In the genomic region with DNA sequence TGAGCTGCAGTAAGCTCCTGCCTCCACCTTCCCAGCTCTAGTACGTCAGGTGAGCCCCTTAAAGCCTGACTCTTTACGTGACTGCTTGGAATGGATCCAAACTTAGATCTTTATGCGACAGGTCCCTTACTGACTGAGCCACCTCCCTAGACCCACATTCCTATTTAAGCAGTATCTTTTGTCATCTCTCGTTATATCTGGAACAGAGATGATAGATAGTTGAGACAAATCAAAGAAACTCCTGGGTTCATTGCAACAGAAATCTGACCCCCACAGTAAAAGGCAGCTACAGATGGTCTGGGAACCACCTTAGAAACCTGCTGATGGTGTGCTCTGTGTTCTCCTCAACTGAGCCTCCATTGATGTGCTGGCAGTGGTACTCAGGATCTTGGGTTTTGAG, we compare ENCODE assay signal across 24 mouse cellular contexts. TPM values are rescaled to one million over a fixed set of nuclear protein-coding genes. Genes with fewer than 3 reads are reported as not detected.
A peak's percentile ranks its signal among the peaks of the same experiment; 100 is the strongest.
DNase-seq lines count a peak whose midpoint lies in the region; ATAC-seq and TF ChIP-seq lines count a peak whose summit lies in the region.
"Had no signal": no experiment of that assay in that cellular context is flagged by ENCODE, and none has a peak within 500 bp of the region (broad histone marks: within the 10 kb centered on the region; RNA-seq: fewer than 3 reads in every experiment).

No protein-coding gene starts in this region.

- no peak for ATAC-seq in heart, embryonic 12.5 days (ENCODE audit: insufficient number of reproducible peaks, low FRiP score)
- ATAC-seq: forebrain, embryonic 13.5 days; forebrain, embryonic 15.5 days; forebrain, postnatal 0 days; Patski had no signal

- H3K9ac ChIP-seq in heart, embryonic 12.5 days, result no peak overlapping the region
- H3K9ac ChIP-seq: embryonic facial prominence, embryonic 12.5 days; forebrain, embryonic 13.5 days; forebrain, embryonic 15.5 days; forebrain, postnatal 0 days had no signal

- 79% methylated on average over 4 of the region's 4 CpGs for WGBS in heart, embryonic 12.5 days
- 81% methylated on average over 4 of the region's 4 CpGs for WGBS in spleen, adult 2 months

- no peaks in the 10 kb centered on the region for H3K27me3 ChIP-seq in heart, embryonic 12.5 days (replicated peaks)
- H3K27me3 ChIP-seq in spleen, adult 2 months (ENCODE audit: control insufficient read depth, insufficient read depth, low read length), result no peaks in the 10 kb centered on the region
- H3K27me3 ChIP-seq: CH12.LX; embryonic facial prominence, embryonic 12.5 days; forebrain, embryonic 13.5 days; forebrain, embryonic 15.5 days had no signal

- peak; percentile 52 for DNase-seq in heart, adult 11 months
- DNase-seq in spleen, adult 2 months (ENCODE audit: low read depth in 1 of 2, low spot score in 2 of 2), result no peak
- no peak for DNase-seq in spleen, postnatal 14 days (ENCODE audit: low spot score in 2 of 2)
- DNase-seq in thymus, postnatal 25 days, result peak; percentile 42
- no peak for DNase-seq in thymus, postnatal 14 days
- DNase-seq in induced T-regulatory cell, adult 2 months (ENCODE audit: low read depth), result peak; percentile 77
- DNase-seq in right cerebral cortex, postnatal 14 days, result no peak
- DNase-seq: adrenal gland, adult 8-10 months; adrenal gland, postnatal 14 days; adrenal gland, postnatal 36 days; cerebellum, adult 11-12 months; cerebellum, adult 2 months; cerebellum, adult 9-10 months; cerebellum, postnatal 10 days; cerebellum, postnatal 25 days; forebrain, postnatal 0 days had no signal

- H3K4me1 ChIP-seq in heart, embryonic 12.5 days (replicated peaks), result peaks cover 10% of the 10 kb centered on the region
- H3K4me1 ChIP-seq in spleen, adult 2 months (ENCODE audit: control insufficient read depth, insufficient read depth, insufficient read length), result peaks cover 8% of the 10 kb centered on the region
- H3K4me1 ChIP-seq: embryonic facial prominence, embryonic 10.5 days; embryonic facial prominence, embryonic 12.5 days; forebrain, embryonic 13.5 days; forebrain, embryonic 15.5 days had no signal

- no peaks in the 10 kb centered on the region for H3K36me3 ChIP-seq in heart, embryonic 12.5 days
- no peaks in the 10 kb centered on the region for H3K36me3 ChIP-seq in spleen, adult 2 months (ENCODE audit: control insufficient read depth, insufficient read depth, low read length)
- H3K36me3 ChIP-seq: embryonic facial prominence, embryonic 10.5 days; embryonic facial prominence, embryonic 12.5 days; forebrain, embryonic 15.5 days; G1E had no signal

- TF ChIP-seq POLR2A in spleen, adult 2 months (IDR thresholded peaks at IDR 0.05; ENCODE audit: low read depth, low read length), result no peak

- no peak overlapping the region for H3K4me3 ChIP-seq in heart, embryonic 12.5 days
- H3K4me3 ChIP-seq in spleen, adult 2 months (ENCODE audit: extremely low read depth, insufficient read depth, insufficient read length), result no peak overlapping the region
- H3K4me3 ChIP-seq: embryonic facial prominence, embryonic 10.5 days; embryonic facial prominence, embryonic 12.5 days; forebrain, embryonic 13.5 days; forebrain, embryonic 15.5 days had no signal

- H3K4me2 ChIP-seq in heart, embryonic 12.5 days, result no peak overlapping the region
- H3K4me2 ChIP-seq: embryonic facial prominence, embryonic 12.5 days; forebrain, embryonic 13.5 days; forebrain, embryonic 15.5 days had no signal

- no peaks in the 10 kb centered on the region for H3K9me3 ChIP-seq in heart, embryonic 12.5 days (replicated peaks)
- H3K9me3 ChIP-seq: embryonic facial prominence, embryonic 10.5 days; embryonic facial prominence, embryonic 12.5 days; forebrain, embryonic 13.5 days; forebrain, embryonic 15.5 days; G1E had no signal

- TF ChIP-seq CTCF in spleen, adult 2 months (IDR thresholded peaks at IDR 0.05; ENCODE audit: extremely low read depth, insufficient read depth, insufficient read length, insufficient replicate concordance), result no peak

- H3K27ac ChIP-seq in heart, embryonic 12.5 days (ENCODE audit: poor library complexity, severe bottlenecking), result no peak overlapping the region
- H3K27ac ChIP-seq in spleen, adult 2 months (ENCODE audit: insufficient read depth, low read length), result peak overlapping the region; percentile 42
- H3K27ac ChIP-seq: embryonic facial prominence, embryonic 10.5 days; embryonic facial prominence, embryonic 12.5 days; forebrain, embryonic 13.5 days; forebrain, embryonic 15.5 days had no signal

RNA-seq across cellular contexts. Expression of gene Cd28, which starts 59.6 kb away (rescaled TPM):
- 0.06 and 0.17 TPM in 2 replicates for polyA plus RNA-seq in heart, embryonic 12.5 days (2016; fragmentation: Nextera tagmentation; extraction: Ambion mirVana)
- polyA plus RNA-seq in spleen, adult 2 months (2012; rRNA removed), result 3.6 and 4.3 TPM in 2 replicates
- polyA plus RNA-seq: G1E, Patski had no signal

Comparison
In these comparisons a context has a peak if more than half of its experiments do, and no peak if none do; other contexts are left out.
1. DNase-seq: peak in heart, adult 11 months (single experiment), thymus, postnatal 25 days (single experiment) and induced T-regulatory cell, adult 2 months (single experiment); none in spleen, adult 2 months (0 of 2), spleen, postnatal 14 days (0 of 2), thymus, postnatal 14 days (single experiment) and right cerebral cortex, postnatal 14 days (single experiment).